ENCODE assay signal across 7 mouse cellular contexts in genomic region chr3:137991183-137991582, GRCm38 (mm10). TPM values are rescaled to one million over a fixed set of nuclear protein-coding genes. Genes with fewer than 3 reads are reported as not detected.
DNase-seq lines count a peak whose midpoint lies in the region; ATAC-seq and TF ChIP-seq lines count a peak whose summit lies in the region.

No protein-coding gene starts in this region.

- no peaks in the 10 kb centered on the region for H3K27me3 ChIP-seq in intestine, postnatal 0 days (replicated peaks; ENCODE audit: control insufficient read depth, insufficient read depth, low read length)
- H3K27me3 ChIP-seq in midbrain, embryonic 12.5 days, result no peaks in the 10 kb centered on the region

- intact Hi-C loops in left cerebral cortex, postnatal 36 days (cut with DNase I), result loop anchor here (2.0 to 10.0 kb wide), 4 partner anchors 54 to 216 kb away; partner anchors contain the start of genes Dnajb14 and Mttp

- peak; percentile 92 for DNase-seq in adrenal gland, adult 2 months
- DNase-seq in embryo, embryonic 9.5 days (ENCODE audit: extremely low spot score), result peak; percentile 83
- peak; percentile 37 for DNase-seq in gonadal fat pad, adult 2 months (ENCODE audit: low read depth)
- peak; percentile 57 to 80 for DNase-seq in left cerebral cortex, postnatal 36 days (ENCODE audit: low spot score in 2 of 2)
- DNase-seq in spleen, adult 12 weeks (ENCODE audit: low spot score), result peak; percentile 77

- peak; percentile 98 for TF ChIP-seq CTCF in intestine, postnatal 0 days (IDR thresholded peaks at IDR 0.05; ENCODE audit: low read depth)

- H3K4me3 ChIP-seq in intestine, postnatal 0 days (ENCODE audit: low read depth, low read length), result no peak overlapping the region
- H3K4me3 ChIP-seq in midbrain, embryonic 12.5 days, result no peak overlapping the region

- H3K4me2 ChIP-seq in intestine, postnatal 0 days (replicated peaks; ENCODE audit: low read depth), result no peak overlapping the region
- H3K4me2 ChIP-seq in midbrain, embryonic 12.5 days (replicated peaks), result no peak overlapping the region

- no peak overlapping the region for H3K27ac ChIP-seq in intestine, postnatal 0 days (ENCODE audit: low read depth, low read length)
- no peak overlapping the region for H3K27ac ChIP-seq in midbrain, embryonic 12.5 days (replicated peaks)

- peak; percentile 89 for ATAC-seq in intestine, postnatal 0 days
- ATAC-seq in midbrain, embryonic 12.5 days (ENCODE audit: low FRiP score, low read depth), result peak; percentile 77

- no peak overlapping the region for H3K9ac ChIP-seq in intestine, postnatal 0 days (ENCODE audit: low read depth, low read length)
- H3K9ac ChIP-seq in midbrain, embryonic 12.5 days (replicated peaks), result no peak overlapping the region

- H3K4me1 ChIP-seq in intestine, postnatal 0 days (replicated peaks; ENCODE audit: control insufficient read depth, insufficient read depth, low read length), result no peaks in the 10 kb centered on the region
- H3K4me1 ChIP-seq in midbrain, embryonic 12.5 days, result peaks cover 9% of the 10 kb centered on the region; the same call in 1 of the 2 replicates

- H3K36me3 ChIP-seq in intestine, postnatal 0 days (ENCODE audit: control insufficient read depth, insufficient read depth), result no peaks in the 10 kb centered on the region
- no peaks in the 10 kb centered on the region for H3K36me3 ChIP-seq in midbrain, embryonic 12.5 days

- 12% methylated on average over 11 of the region's 11 CpGs for WGBS in intestine, postnatal 0 days
- WGBS in midbrain, embryonic 12.5 days, result 19% methylated on average over 11 of the region's 11 CpGs

- no peaks in the 10 kb centered on the region for H3K9me3 ChIP-seq in intestine, postnatal 0 days (ENCODE audit: control insufficient read depth)
- H3K9me3 ChIP-seq in midbrain, embryonic 12.5 days, result no peaks in the 10 kb centered on the region

RNA-seq across cellular contexts. Expression of gene Dapp1, which starts 9.8 kb away (rescaled TPM):
- 1 to 10 TPM; 3.8 to 4.7 TPM for total RNA-seq in adrenal gland, adult 2 months (2021)
- polyA plus RNA-seq in adrenal gland, adult 2 months (2012; rRNA removed), result 1.8 and 2.6 TPM in 2 replicates
- polyA plus RNA-seq in gonadal fat pad, adult 2 months (2012; rRNA removed), result 3.1 and 3.3 TPM in 2 replicates
- 70.6 and 71.2 TPM in 2 replicates for polyA plus RNA-seq in intestine, postnatal 0 days (2015; fragmentation: Nextera tagmentation; extraction: Ambion mirVana)
- 1 to 10 TPM; 2.6 to 3.4 TPM for total RNA-seq in left cerebral cortex, postnatal 36 days (2021)
- 2.1 and 2.3 TPM in 2 replicates for polyA plus RNA-seq in midbrain, embryonic 12.5 days (2016; fragmentation: Nextera tagmentation; extraction: Ambion mirVana)

Comparison
In these comparisons a context has a peak if more than half of its experiments do, and no peak if none do; other contexts are left out.
1. DNase-seq: peak in every context shown above with its lines; median percentile 92 in adrenal gland, adult 2 months; 83 in embryo, embryonic 9.5 days; 77 in spleen, adult 12 weeks; 68 in left cerebral cortex, postnatal 36 days; 37 in gonadal fat pad, adult 2 months.
2. RNA of gene Dapp1, which starts 9.8 kb away (polyA plus RNA-seq): 70.6 to 71.2 TPM in intestine, postnatal 0 days; 3.1 to 3.3 TPM in gonadal fat pad, adult 2 months, 2.1 to 2.3 TPM in midbrain, embryonic 12.5 days and 1.8 to 2.6 TPM in adrenal gland, adult 2 months; every median in the first group is over 10 times any median in the second.